Mouse (Mus musculus) bone marrow macrophage, adult 2 months (primary cell): ENCODE data around the gene Olfr355. TPM values are rescaled to one million over a fixed set of nuclear protein-coding genes. Genes with fewer than 3 reads are reported as not detected.

Source experiments
- H3K27ac ChIP-seq: 2 replicates; pipeline ENCODE4 v1.5.1; 2012; ENCODE audit warnings: low read depth, low read length; ENCODE audit not compliant: insufficient read depth
- H3K4me1 ChIP-seq: 2 replicates; pipeline ENCODE4 v1.6.1; 2012; ENCODE audit warnings: low read length; ENCODE audit not compliant: control insufficient read depth, insufficient read depth
- H3K4me3 ChIP-seq: 2 replicates; pipeline ENCODE4 v1.5.1; 2012; ENCODE audit warnings: mild to moderate bottlenecking, low read length, moderate library complexity; ENCODE audit not compliant: insufficient read depth
- CTCF ChIP-seq: IDR thresholded peaks from 2 replicates; pipeline ENCODE4 v1.5.1; 2012; ENCODE audit warnings: low read depth, mild to moderate bottlenecking, low read length, moderate library complexity
- POLR2A ChIP-seq: IDR thresholded peaks from 2 replicates; pipeline ENCODE4 v1.6.1; 2012; ENCODE audit warnings: mild to moderate bottlenecking, low read depth, low read length, borderline replicate concordance
- polyA plus RNA-seq: library from polyadenylated mRNA; stranded (reverse); fragments of >200 nt; gene quantifications from 2 replicates; pipeline ENCODE4 v1.2.4, GENCODE M21; 2012; ENCODE audit not compliant: missing spikeins, insufficient read depth, insufficient read length

Gene Olfr355
- polyA plus RNA-seq: not detected in 2 replicates

GRCm38 (mm10) chr2:36928797-36929196 is at the start of gene Olfr355:
TSS of gene Olfr355 (minus strand) at chr2:36928897.
- TF ChIP-seq CTCF (no peak), POLR2A (no peak)
- H3K4me3 ChIP-seq: no peak within 1 kb of the TSS
- no peaks in the 10 kb centered on the region for H3K4me1 ChIP-seq
- H3K27ac ChIP-seq: no peak within 1 kb of the TSS

GRCm38 (mm10) chr2:36936821-36937220 is 8.1 kb upstream of the Olfr355 start, which contains the start of gene Olfr356:
TSS of gene Olfr356 (plus strand) at chr2:36937121.
- no peak for TF ChIP-seq CTCF
- no peak for TF ChIP-seq POLR2A
- H3K27ac ChIP-seq: no peak within 1 kb of the TSS
- no peaks in the 10 kb centered on the region for H3K4me1 ChIP-seq
- no peak within 1 kb of the TSS for H3K4me3 ChIP-seq

DNA sequence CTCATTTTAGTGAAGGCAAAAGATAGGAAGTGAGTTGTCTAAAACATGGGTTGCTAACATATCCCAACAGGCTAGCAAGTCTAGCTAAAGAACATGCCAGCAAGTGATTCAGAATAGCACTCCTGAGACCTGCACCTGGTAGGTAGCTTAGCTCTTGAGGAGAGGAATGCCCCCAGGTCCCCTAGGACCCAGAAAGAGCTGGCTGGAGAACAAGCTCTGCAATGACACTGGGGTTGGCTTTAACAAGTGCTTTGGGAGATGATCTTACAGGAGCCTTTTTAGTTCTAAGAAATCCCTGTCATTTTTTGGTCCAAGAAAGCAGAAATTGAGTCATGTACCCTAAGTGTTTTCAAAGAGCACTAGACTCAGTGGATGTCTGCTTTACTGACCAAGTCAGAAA is 23.3 kb downstream of the Olfr355 start, which contains the start of gene Olfr354:
TSS of gene Olfr354 (plus strand) at position 301 of the 400 bp plus-strand sequence.
- Histone ChIP-seq H3K4me1 (no peaks in the 10 kb centered on the region), H3K4me3 (no peak within 1 kb of the TSS), H3K27ac (no peak within 1 kb of the TSS)
- TF ChIP-seq CTCF: no peak
- no peak for TF ChIP-seq POLR2A

DNA sequence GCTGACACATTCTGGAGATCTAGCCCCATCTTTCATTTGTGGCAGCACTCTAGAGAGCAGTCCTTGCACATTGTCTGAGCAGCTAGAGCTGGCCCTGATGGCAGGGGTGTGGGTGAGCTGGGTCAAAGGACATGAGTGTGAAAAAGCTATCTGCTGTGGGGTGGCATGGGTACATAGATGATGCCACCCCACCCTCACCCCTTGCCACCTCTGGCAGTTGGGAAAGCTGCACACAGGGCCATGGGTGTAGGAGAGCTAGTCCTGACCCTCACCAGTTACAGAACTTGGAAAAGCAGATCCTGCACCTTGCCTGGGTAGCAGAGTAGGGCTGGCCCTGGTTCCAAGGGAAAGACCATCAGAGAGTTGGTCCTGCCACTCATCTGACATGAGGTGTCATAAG is 31.6 kb downstream of the Olfr355 start:
- no peak overlapping the region for H3K27ac ChIP-seq
- TF ChIP-seq POLR2A: no peak
- TF ChIP-seq CTCF: no peak
- no peaks in the 10 kb centered on the region for H3K4me1 ChIP-seq
- H3K4me3 ChIP-seq: no peak overlapping the region

GRCm38 (mm10) chr2:36892836-36893235 is 35.9 kb downstream of the Olfr355 start, which contains the start of gene Olfr353:
TSS of gene Olfr353 (minus strand) at chr2:36892936.
- H3K27ac ChIP-seq: no peak within 1 kb of the TSS
- H3K4me3 ChIP-seq: no peak within 1 kb of the TSS
- no peak for TF ChIP-seq POLR2A
- no peak for TF ChIP-seq CTCF
- H3K4me1 ChIP-seq: no peaks in the 10 kb centered on the region

Other genes with a start within 250 kb of the Olfr355 start
- not detected in 2 replicates for gene Olfr346, start 243.1 kb downstream of the Olfr355 start, polyA plus RNA-seq
- not detected in 2 replicates for gene Olfr347, start 197.0 kb downstream of the Olfr355 start, polyA plus RNA-seq
- gene Olfr348, start 144.6 kb downstream of the Olfr355 start, polyA plus RNA-seq: not detected in 2 replicates
- not detected in 2 replicates for gene Olfr50, start 138.4 kb downstream of the Olfr355 start, polyA plus RNA-seq
- not detected in 2 replicates for gene Olfr3, start 111.9 kb downstream of the Olfr355 start, polyA plus RNA-seq
- not detected in 2 replicates for gene Olfr350, start 82.6 kb downstream of the Olfr355 start, polyA plus RNA-seq
- not detected in 2 replicates for gene Olfr351, start 66.2 kb downstream of the Olfr355 start, polyA plus RNA-seq
- gene Olfr352, start 60.4 kb downstream of the Olfr355 start, polyA plus RNA-seq: 0.16 and 0.41 TPM in 2 replicates
- gene Olfr353, start 36.0 kb downstream of the Olfr355 start, polyA plus RNA-seq: not detected in 2 replicates
- 0.07 TPM in 1 of 2 replicates, not detected in the other for gene Olfr354, start 23.2 kb downstream of the Olfr355 start, polyA plus RNA-seq
- gene Olfr356, start 8.2 kb upstream of the Olfr355 start, polyA plus RNA-seq: not detected in 2 replicates
- not detected in 2 replicates for gene Olfr357, start 64.9 kb upstream of the Olfr355 start, polyA plus RNA-seq
- gene Olfr358, start 80.4 kb upstream of the Olfr355 start, polyA plus RNA-seq: not detected in 2 replicates
- gene Olfr360, start 136.8 kb upstream of the Olfr355 start, polyA plus RNA-seq: not detected in 2 replicates
- gene Olfr361, start 160.4 kb upstream of the Olfr355 start, polyA plus RNA-seq: not detected in 2 replicates
- gene Olfr362, start 189.0 kb upstream of the Olfr355 start, polyA plus RNA-seq: not detected in 2 replicates
- not detected in 2 replicates for gene Olfr364-ps1, start 210.4 kb upstream of the Olfr355 start, polyA plus RNA-seq